Mouse (Mus musculus) activated CD4-positive, CD25-positive, alpha-beta regulatory T cell, adult 4 months (primary cell): Measurements from ENCODE around the gene Fam83g. TPM values are rescaled to one million over a fixed set of nuclear protein-coding genes. Genes with fewer than 3 reads are reported as not detected.

ENCODE experiments used
- ATAC-seq: one replicate; pipeline ENCODE4 v1.8.0; 2017
- polyA plus RNA-seq, 2 experiments: library from polyadenylated mRNA; unstranded; fragments of 100-300 nt; shearing (Covaris generic); gene quantifications; one replicate each; pipeline ENCODE4 v1.2.1; 2017

Gene Fam83g
- polyA plus RNA-seq, 2 experiments from 2014 or later, result 0.24 to 0.40 TPM

DNA sequence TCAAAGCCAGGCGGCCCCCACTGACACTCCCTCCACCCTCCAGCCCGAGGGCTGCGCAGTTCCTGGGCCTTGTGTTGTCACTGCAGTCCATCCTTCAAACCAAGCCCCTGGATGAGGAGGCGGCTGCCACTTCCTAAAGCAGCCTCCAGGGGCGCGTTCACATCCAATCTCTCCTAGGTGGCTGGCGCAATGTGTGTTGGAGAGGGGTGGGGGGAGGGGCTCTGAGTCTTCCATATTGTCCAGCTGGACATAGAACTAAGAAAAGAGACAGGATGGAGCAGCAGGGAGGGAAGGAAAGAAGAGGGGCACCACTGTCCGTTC lies 9.1 kb upstream of the Fam83g start:
- ATAC-seq, result no peak

DNA sequence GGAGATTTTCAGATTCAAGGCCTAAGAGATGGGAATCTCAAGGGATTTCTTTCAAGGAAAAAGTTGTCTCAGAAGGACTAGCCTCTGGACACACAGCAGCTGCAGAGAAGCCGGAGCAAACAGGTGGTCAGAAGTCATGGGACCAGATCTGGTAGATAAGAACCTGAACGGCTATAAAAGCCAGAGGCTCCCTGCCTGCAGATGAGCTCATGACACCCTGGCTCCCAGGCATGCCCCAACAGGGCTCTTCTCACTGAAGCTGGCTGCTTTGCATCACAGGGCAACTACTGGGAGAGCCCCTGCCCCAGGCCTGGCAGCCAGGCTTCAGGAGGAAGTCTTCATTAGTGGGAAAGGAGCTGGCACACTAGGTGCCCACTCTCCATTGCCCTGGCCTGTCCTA lies 8.6 kb upstream of the Fam83g start:
- ATAC-seq, result no peak

DNA sequence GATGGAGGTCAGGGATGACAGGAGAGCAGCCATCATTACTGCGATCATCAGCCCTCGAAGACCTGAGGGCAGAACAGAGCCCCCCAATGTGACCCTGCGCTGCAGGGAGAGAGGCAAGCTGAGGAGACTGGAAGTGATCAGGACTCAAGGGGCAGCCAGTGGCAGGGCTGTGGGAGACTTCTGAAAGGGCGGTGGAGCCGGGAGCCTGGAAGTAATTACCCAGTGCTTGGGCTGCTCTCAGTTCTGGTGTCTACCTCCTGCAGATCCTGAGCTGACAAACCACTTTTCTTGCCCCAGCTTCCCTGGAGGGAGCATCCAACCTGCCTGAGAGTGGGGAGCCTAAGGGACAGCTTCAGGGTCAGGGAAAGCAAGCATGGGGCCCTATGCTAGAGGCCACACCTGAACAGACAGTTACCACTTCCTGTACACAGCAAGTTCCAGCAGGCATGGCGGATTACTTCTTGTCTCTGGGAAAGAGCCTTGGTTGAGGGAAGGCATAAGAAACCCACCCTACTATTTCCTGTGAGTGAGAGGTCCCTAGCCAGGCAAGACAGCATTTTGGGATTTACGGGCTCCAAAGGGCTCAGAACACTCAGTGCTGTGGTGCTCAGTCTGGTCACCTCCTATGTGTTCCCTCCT lies 7.6 kb upstream of the Fam83g start:
- ATAC-seq, result no peak

DNA sequence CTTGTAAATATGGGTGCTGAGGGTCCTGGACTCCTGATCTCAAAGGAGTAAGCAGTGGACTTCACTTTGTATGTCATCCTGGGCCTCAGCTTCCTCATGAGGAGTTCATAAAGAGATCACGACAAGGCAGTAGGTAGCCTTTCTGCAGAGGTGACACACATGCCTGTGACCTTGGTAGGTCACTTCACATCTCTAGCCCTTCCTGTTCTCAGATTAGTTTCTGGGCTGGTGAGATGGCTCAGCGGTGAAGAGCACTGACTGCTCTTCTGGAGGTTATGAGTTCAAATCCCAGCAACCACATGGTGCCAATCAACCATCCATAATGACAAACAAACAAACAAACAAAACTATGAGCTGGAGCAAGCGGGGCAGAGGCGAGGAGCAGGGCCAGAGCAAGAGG lies 6.2 kb upstream of the Fam83g start:
- no peak for ATAC-seq

DNA sequence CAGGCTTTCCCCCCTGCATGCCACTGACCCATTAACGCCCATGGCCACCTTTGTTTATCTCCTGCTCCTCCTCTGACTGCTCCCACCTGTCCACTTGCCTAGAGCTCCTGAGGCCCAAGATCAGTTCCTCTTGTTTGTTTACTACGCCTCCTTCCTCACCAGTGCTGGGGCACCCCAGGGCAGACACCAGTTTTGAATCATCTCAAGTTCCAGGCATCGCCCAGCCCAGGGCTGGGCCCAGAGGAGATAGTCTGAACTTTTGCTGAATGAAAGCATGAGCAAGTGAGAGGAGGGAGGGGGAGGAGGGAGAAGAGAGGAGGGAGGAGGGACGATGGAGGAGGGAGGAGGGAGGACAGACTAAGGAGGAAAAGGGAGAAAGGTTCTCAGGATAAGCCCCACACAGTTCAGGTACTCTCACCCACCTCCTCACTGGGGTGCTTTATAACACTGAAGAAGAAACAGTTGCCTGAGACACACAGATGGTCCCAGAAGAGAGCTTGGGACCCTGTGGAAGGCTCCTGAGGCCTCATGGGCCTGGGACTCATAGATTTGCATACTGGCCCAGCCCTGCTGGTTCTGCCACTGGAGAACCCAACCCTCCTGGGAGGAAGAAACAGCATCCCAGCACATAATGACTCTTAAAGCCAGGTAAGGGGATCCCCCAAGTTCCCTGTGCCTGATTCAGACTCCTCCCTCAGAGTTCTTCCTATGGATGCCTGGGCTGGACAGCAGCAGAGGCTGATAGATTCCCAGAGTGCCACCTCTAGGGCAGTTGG lies 4.6 kb upstream of the Fam83g start:
- ATAC-seq, result no peak

DNA sequence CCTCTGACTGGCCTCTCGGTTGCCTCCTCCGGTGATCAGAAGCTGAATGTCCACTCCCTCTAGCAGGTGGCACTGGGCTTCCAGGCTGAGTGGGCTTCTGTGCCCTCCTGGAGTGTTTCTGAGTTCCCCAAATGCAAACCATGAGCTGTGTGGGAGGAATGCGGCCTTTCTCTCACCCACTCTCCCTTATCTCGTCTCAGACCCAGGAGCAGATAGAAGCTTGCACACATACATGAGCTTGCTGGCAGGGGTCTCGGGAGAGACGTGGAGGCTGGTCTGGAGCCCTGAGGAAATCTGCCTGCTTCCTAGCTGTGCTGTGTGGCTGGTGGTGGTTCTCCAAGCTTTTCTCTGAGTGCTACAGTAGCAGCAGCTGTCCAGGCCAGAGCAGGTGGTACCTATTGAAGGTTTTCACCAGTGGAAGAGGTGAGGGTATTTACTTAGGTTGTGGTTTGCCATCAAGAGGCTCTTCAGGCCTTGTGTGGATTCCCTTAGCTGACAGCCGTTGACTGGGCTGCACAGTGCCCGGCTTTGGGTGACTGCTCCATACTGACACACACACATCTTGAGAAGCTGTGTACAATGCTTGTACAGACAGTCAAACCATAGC lies 1.3 kb downstream of the Fam83g start:
- ATAC-seq, result no peak

DNA sequence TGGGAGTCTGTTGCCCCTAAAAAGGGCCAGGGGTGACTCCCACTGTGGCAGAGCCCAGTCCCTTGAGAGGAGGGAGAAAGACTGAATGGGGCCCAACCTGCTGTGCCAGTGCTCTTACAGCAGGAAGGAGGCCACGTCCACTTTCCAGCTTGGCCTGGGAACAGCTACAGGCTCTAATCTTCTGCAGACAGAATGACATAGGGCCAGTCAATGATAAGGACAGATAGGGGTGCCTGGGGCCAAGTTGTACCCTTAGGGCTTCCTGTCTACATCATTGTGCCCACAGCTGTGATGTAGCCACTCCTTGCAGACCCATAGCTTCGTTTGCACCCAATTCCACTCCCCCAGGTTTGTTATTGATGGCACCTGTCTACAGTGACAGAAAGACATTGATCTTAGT lies 2.2 kb downstream of the Fam83g start:
- no peak for ATAC-seq

DNA sequence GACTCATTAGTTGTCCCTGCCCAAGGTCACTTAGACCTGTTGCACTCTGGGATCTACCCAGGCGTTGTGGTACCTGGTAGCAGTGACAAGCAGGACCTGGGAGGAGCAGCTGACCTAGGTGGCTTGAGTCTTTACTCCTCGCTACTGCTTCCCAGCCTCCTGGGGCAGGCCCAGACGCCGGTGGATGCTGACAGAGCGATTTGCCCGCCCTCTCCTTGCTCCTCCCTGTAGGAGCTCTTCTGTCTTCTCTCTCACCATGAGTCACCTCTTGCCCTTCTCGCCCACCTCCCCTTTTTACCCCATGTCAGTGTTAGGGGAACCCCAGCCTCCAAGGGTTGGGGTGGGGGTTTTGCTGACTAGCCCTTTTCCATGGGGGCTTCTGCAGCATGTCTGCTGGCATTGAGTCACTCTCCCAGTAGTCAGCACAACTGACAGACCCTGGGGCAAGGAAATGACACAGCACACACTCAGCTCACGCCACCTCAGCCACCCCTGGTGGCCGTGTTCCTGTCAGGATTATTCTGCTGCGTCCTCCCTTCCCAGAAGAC lies 3.1 kb downstream of the Fam83g start:
- ATAC-seq, result no peak

DNA sequence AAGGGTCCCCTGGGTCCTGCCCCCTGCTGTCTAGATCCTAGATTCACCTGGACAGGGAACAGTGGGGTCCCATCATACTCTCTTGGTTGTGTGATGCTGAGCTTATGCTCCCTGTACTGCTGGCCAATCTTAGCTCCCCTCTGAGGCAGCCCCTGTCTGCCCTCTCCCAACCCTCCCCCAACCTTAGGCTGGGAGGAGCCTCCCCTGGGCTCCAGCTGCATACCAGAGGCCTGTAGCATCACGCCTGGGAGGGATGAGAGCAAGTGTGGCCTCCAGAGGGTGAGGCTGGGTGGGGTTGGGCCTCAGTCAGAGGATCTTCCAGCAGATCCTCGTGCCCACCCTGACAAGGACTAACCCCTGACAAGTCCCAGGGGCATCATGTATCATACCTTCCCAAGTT lies 3.7 kb downstream of the Fam83g start:
- ATAC-seq, result no peak

DNA sequence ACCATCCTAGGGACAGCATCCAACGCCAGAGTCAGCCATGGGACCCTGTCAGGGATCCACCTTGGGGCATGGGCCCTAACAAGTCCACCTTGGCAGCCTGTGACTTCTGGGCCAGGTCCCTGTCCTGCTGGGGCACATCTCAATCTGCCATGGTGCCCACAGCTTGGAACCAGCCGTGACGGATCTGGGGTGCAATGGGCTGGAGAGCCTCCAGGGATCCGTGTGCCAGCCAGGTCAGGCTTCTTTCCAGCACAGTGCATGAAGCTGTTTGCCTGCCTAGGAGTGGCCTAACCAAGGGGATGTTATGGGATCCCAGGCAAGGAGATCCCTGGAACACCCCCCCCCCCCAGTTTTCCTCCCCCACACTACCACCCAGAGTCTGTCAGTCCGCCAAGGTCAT lies 9.1 kb downstream of the Fam83g start:
- ATAC-seq, result no peak

DNA sequence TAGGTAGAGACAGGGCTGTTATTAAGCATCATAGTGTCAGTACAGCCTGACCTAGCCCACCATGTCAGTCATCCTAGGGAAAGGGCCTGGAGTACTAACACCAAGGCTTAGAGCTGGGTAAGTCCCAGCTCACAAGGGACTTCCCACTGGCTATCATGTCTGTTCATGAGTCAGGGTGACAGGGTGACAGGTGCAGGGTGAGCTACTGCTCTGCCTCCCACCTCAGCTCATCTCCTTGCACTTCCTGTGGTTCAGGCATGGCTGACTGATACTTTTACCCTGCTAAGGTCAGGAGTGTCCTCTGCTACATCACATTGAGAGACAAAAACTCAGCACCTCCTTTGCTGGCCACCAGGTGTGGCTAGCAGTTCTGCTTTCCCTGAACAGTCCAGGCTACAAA lies 15.0 kb downstream of the Fam83g start:
- ATAC-seq, result peak; percentile 69

DNA sequence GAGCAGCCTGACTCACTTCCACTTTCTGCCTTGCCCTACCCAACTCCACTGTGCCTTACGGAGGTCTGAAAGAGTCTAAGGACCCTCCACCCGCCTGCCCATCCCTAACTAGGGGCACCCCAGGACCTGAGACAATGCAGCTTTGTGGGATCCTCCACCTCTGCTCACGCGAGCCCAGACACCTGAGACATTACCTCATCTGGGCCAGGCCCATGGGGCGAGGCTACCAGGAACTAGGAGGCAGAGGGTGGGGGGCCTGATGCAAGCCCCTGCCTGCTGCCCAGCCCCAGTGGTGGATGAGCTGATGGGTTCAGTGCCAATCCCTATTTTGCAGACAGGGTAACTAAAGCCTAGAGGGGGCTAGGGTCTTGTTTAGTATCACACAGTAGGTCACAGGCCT lies 15.6 kb downstream of the Fam83g start:
- ATAC-seq, result no peak

DNA sequence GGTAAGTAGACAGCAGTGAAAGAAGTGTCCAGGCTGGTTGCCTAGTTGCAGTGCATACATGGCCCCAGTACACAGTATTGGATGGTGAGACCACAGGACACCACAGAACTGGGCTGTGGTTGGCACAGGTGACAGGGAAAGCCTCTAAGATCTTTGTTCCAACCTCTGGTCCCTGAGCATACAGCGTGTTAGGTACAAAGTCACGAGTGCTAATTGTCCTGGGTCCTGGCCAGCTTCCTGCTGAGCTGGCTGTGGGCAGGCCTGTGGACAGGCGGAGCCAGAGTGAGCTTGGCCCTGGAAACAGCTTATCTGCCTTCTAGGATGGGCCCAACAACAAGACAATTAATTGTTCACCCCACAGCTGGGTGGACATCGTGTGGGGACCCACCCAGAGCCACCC lies 16.0 kb downstream of the Fam83g start:
- ATAC-seq, result no peak

DNA sequence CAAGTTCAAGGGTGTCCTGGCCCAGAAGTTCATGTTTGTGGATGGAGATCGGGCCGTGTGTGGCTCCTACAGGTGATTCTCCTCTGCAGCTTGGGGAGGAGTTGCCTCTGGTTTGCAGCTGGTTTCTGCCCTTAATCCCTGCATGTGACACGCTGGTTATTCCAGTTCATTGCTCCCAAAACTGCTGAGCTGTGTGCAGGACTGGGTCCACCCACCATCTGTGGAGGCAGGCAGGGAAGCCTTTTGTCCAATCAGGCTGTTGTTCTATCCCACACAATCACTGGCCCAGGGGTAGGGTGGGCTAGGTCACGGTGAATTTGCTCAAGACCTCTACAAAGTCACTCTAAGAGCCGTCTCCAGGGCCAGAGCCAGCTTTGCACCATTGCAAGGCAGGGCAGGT lies 17.8 kb downstream of the Fam83g start:
- ATAC-seq, result no peak

DNA sequence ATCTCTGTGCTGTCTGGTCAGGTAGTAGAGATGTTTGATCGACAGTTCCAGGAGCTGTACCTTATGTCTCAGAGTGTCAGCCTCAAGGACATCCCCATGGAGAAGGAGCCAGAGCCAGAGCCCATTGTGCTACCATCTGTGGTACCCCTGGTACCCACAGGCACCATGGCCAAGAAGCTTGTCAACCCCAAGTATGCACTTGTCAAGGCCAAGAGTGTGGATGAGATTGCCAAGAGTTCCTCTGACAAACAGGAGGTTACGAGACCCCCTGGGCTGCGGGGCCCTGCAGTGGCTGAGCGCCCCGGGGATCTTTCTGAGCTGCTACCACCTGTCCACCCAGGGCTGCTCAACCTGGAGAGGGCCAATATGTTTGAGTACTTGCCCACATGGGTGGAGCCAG lies 18.6 kb downstream of the Fam83g start:
- ATAC-seq, result no peak

DNA sequence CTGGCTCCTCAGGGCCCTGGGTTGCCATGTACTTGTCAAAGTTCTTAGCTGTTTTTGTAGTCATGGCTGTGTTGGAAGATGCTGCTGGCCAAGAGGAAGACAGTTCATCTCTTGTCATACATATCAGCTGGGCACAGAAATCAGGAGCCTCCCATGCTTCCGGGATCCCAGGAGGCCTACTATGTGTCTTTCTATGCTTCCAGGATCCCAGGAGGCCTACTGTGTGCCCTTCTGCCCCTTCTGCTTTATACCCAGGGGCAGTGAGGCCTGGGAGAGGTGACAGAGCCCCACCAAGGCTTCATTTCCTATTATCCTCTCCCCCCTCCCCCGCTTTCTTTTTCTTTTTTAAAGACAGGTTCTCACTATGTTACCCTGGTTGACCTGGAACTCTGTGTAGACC lies 21.7 kb downstream of the Fam83g start:
- no peak for ATAC-seq

DNA sequence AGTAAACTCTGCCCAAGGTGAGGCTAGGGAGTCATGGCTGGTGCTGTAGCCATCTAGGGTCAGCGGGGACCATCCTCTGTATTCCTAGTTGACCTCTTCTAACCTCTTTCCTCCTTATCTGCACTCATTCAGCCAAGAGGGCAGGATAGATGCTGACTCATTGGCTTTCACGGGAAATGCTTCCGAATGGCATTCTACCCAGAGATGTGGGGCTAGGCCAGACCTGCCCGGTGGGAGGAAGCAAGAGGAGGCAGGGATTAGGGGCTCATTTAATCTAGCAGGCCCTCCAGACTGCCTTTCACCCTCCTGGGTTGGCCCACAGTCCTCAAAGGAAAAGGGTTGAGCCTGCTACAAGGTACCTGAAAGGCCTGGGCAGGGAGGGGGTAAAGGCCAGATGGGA lies 22.3 kb downstream of the Fam83g start:
- no peak for ATAC-seq

DNA sequence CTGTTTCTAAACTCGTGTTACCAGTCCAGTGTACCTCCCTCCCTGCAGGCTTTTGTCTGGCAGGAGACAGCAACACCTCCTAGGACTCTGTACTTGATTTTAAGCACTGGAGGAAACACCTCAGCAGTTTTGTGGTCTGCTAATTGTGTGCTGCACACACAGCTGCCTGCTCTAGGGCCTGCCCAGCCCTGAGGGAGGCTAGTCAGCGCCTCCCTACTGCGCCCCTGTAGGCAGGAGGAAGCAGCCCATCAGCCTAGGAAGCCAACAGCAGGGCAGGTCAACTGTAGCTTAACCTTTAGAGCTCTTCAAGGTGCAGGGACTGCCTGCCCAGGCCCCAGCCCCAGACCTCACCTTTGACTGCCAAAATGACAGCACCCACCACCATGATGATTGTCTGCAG lies 25.0 kb downstream of the Fam83g start:
- no peak for ATAC-seq

DNA sequence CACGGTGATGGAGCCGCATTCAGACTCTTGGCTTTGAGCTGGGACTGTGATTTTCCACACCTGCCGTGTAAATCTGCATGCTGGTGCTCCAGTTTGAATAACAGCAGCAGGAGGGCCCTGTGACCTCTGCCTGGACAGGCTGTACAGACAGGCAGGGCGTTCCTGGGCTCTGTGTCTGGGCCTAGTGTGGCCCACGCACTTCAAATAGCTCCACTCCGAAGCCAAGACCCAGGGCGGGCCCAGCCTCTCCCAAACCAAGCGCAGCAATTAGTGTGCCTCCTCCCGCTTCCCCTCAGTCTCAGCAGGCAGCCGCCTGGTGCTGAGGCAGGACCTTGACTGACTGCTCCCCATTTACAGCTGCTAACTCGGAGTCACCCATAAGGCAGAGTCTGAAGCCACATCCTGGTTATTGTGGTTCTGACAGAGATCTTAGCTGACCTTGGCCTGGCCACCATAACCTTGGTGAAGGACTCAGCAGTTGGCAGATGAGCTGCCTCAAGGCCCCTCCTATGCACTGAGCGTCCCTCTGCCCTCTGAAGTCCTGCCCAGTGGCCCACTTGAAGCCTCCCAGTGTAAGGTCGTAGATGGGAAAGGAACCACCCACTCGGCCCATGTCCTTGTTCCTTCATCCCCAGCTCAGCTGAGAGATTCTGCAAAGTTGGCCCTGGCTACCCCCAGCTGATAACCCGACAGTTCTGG lies 29.4 kb downstream of the Fam83g start:
- ATAC-seq, result no peak

DNA sequence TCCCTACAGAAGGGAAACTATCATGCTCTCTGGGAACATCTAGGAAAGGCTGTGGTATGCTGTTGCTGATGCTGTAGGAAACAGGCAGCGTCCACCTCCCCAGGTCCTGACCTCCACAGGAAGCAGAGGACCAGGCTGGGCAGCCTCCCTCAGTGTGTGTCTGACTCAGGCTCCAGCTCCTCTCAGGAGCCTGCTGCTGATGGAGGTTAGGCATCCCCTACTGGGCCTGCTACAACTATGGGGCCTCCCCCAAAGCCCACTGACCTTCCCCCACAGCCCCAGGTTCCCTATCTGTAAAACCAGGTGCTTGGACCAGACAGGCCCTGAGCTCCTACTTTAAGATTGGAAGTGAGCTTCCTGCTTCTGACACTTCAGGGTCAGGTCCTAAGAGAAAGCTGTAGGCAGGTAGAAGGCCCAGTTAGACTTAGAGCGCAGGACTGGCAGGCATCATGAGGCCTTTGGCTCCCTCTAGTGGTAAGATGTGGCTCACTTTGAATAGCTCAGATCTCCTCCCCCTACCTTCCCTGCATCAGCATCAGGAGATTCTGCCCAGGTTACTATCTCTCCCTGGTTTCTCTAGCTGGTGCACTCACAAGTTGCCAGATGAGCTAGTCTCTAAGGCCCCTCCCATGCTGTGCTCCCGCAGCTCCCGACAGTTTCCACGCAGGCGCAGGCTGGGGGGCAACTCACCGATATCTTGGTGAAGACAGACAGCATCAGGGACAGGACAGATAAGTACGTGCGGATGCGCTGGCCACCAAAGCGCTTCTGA lies 30.6 kb downstream of the Fam83g start:
- peak; percentile 76 for ATAC-seq

DNA sequence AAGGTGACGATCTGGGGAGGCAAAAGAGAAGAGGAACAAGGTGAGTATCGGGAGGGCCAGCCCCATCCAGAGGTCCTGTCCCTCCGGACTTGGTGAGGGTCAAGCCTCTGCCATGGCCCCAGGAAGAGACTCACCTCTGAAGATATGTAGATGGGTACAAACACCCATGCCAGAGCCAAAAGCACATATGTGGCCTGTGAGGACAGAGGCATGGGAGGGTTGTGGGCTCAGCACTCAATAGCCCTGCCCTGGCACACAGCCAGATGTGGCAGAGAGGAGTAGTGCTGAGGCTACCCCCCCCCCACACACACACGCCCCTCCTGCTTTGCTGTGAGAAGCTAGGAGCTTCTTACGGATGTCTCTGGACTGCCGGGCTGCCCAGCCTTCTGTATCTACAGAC lies 31.2 kb downstream of the Fam83g start:
- no peak for ATAC-seq

DNA sequence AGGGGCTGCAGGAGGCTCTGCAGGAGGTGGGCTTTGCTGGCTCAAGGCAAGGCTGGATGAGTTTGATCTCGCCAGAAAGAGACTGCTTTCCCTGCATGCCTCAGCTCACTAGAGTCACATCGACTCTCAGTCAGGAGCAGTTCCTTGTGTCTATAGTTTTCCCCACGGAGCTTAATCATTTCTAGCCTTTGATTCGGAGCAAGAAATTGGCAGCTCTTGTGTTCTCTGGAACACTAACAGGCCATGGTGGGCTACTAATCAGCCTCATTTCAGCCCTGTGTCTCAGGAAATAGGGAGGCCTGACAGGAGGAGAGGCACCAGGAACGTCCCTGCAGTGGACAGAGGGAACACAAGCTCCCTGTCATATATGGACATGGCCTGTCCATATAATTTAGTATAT lies 34.1 kb downstream of the Fam83g start:
- ATAC-seq, result no peak

DNA sequence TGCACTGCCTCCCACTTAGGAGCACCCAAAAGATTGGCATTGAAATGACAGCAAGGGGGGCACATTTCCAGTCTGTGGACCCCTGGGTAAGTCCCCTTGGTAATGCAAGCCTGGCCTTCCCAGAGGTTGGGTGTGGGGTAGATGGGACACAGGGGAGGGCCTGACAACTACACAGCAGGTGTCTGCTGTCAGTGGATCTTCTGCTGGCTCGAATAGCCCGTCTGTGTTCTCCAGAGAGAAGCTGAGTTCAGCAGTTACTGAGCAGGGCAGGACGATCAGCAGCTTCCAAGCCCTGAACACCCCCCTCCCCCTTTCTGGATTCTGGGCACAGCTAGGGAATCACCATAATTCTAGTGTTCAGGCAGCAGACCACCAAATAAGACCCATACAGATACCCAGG lies 35.5 kb downstream of the Fam83g start:
- ATAC-seq, result no peak
